Mouse (Mus musculus) adipocyte (in vitro differentiated cells): ENCODE results near the gene Cdyl2.

ENCODE experiments used
- DNase-seq: peaks from one replicate; pipeline ENCODE4 v3.0.0-alpha.2; 2016; ENCODE audit warnings: low spot score

Gene Cdyl2

GRCm38 (mm10) chr8:116538763-116539162, 194.0 kb downstream of the Cdyl2 start:
- no peak for DNase-seq

- no peak for DNase-seq
Observed at GRCm38 (mm10) chr8:116536786-116537185, 196.0 kb downstream of the Cdyl2 start.

- DNase-seq: no peak
Observed at GRCm38 (mm10) chr8:116533081-116533480, 199.7 kb downstream of the Cdyl2 start.

GRCm38 (mm10) chr8:116528736-116529135, 204.1 kb downstream of the Cdyl2 start:
- no peak for DNase-seq

- DNase-seq: no peak
Observed at GRCm38 (mm10) chr8:116524915-116525314, 207.9 kb downstream of the Cdyl2 start.
